Mouse (Mus musculus): ENCODE results near the gene Tars.

GRCm38 (mm10) chr15:11406769-11407168 is 7.3 kb upstream of the Tars start:
- TF ChIP-seq CTCF (IDR thresholded peaks at IDR 0.05; ENCODE audit: control insufficient read depth, insufficient read depth, low read length) (peak; percentile 26; the same call in 1 of the 2 replicates), POLR2A (IDR thresholded peaks at IDR 0.05; ENCODE audit: borderline replicate concordance, control insufficient read depth, low read depth, low read length) (no peak)
